Mouse (Mus musculus): ENCODE measurements around the gene Gm45521. TPM values are rescaled to one million over a fixed set of nuclear protein-coding genes. Genes with fewer than 3 reads are reported as not detected.

The Gm45521 gene
- polyA plus RNA-seq, 1 experiment, result not detected

DNA sequence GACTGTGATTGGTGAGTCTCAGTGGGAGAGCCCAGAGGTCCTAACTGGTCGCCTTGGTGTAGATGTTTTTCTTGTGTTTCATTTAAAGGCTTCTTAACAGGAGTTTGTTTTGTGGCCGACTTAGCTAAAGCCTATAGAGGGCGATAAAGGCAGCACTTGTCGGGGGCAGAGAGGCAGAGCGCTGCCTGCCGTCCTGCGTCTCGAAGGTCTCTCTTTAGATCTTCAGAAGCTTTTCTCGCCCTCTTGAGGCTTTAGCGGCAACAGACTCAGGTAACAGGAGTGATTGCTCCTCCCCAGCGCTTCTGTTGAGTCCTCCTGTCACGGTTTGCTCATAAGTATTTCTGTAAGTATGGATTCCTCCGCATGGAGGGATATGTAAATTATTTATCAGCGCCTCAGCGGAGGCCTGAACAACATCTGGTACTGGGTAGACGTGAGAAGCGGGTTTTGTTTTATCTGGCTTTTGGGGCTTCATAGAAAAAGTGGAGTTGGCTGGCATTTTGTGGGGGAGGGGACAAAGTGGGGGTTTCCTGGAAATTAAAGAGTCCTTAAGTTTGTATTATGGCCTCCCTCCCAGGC lies 19.9 kb upstream of the Gm45521 start:
- Histone ChIP-seq H3K4me1 (replicated peaks; ENCODE audit: control insufficient read depth, insufficient read depth, low read length) (peaks cover 4% of the 10 kb centered on the region; the same call in 1 of the 2 replicates), H3K4me3 (ENCODE audit: control insufficient read depth, insufficient read depth, low read length) (no peak overlapping the region), H3K27me3 (ENCODE audit: control insufficient read depth, insufficient read depth, low read length) (no peaks in the 10 kb centered on the region), H3K27ac (ENCODE audit: control insufficient read depth, insufficient read depth, low read length) (no peak overlapping the region), H3K36me3 (ENCODE audit: control insufficient read depth, insufficient read depth, low read length) (no peaks in the 10 kb centered on the region)
- DNase-seq, result peak; percentile 47
- 32% methylated on average over 17 of the region's 17 CpGs for WGBS
- TF ChIP-seq POLR2A (IDR thresholded peaks at IDR 0.05; ENCODE audit: control insufficient read depth, extremely low read depth, insufficient read depth, low read length, poor library complexity) (no peak), CTCF (IDR thresholded peaks at IDR 0.05; ENCODE audit: borderline replicate concordance, control insufficient read depth, extremely low read depth, insufficient read depth, low read length, poor library complexity) (0 out of 2 replicates have a peak, but pooled peaks have one; percentile 49)

DNA sequence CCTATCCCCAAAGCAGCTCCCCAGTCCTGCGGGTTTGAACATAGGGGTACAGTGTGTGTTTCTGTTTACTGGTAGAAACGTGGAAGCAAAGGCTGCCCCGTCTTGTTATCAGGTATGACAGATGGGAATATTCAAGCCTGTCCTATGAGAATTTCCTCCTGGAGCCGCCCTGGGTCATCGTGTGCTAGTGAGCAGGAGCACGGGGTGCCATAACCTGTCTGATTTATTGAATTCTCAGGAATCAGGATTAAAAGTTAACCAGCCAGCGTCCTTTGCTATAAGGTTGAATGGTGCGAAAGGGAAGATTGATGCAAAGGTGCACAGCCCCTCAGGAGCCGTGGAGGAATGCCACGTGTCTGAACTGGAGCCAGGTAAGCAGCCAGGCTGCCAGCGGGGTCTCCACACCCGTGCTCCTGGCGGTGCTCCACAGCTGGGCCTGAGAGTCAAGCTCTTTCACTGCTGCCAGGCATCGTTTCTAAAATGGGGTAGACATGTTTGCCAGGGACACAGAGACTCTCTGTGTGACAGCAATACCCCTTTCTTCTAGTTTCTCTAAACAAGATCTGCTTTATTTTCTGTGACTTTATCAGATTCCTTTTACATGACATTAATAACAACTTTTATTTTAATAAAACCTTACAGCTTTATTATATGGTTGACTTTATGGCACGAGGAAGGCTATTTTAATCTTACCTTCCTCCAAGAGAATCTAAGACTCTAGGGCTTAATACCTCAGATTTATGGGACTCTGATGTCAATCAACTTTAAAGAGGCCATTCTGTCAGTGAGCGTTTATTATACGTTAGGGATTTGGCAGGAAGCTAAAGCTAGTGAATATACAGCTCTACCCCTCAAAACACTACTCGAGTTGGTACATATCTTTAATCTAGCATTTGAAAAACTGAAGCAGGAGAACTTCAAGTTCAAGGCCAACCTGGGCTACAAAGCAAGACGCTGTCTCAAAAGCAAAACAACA lies 18.0 kb upstream of the Gm45521 start:
- Histone ChIP-seq H3K27me3 (ENCODE audit: control insufficient read depth, insufficient read depth, low read length) (no peaks in the 10 kb centered on the region), H3K27ac (ENCODE audit: control insufficient read depth, insufficient read depth, low read length) (no peak overlapping the region), H3K4me3 (ENCODE audit: control insufficient read depth, insufficient read depth, low read length) (no peak overlapping the region), H3K4me1 (replicated peaks; ENCODE audit: control insufficient read depth, insufficient read depth, low read length) (no peaks in the 10 kb centered on the region; the same call in 1 of the 2 replicates), H3K36me3 (ENCODE audit: control insufficient read depth, insufficient read depth, low read length) (no peaks in the 10 kb centered on the region)
- WGBS, result 98% methylated on average over 19 of the region's 19 CpGs
- no peak for DNase-seq
- TF ChIP-seq POLR2A (IDR thresholded peaks at IDR 0.05; ENCODE audit: control insufficient read depth, extremely low read depth, insufficient read depth, low read length, poor library complexity), result no peak
- TF ChIP-seq CTCF (IDR thresholded peaks at IDR 0.05; ENCODE audit: borderline replicate concordance, control insufficient read depth, extremely low read depth, insufficient read depth, low read length, poor library complexity), result no peak

DNA sequence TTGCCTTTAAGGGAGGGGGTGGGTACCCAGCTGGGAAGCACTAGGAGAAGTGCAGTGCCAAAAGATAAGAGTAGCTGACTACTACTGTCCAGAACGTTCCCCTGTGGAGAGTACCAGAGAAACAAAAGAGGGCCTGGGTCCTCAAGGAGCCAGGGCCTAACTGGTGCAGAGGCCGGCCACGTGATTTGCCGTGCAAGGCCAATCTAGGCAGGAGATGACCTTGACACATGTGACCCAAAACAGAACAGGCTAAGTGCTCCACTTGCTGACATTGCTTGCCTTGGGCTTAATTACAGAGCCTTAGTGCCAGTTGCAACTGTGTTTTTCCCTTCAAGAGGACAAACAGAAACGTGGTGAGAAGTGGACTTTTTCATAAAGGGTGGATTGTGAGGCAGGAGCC lies 15.7 kb upstream of the Gm45521 start:
- Histone ChIP-seq H3K27me3 (ENCODE audit: control insufficient read depth, insufficient read depth, low read length) (no peaks in the 10 kb centered on the region), H3K4me3 (ENCODE audit: control insufficient read depth, insufficient read depth, low read length) (no peak overlapping the region), H3K4me1 (replicated peaks; ENCODE audit: control insufficient read depth, insufficient read depth, low read length) (peaks cover 7% of the 10 kb centered on the region), H3K36me3 (ENCODE audit: control insufficient read depth, insufficient read depth, low read length) (no peaks in the 10 kb centered on the region), H3K27ac (ENCODE audit: control insufficient read depth, insufficient read depth, low read length) (no peak overlapping the region)
- WGBS, result 92% methylated on average over 5 of the region's 5 CpGs
- DNase-seq, result no peak
- TF ChIP-seq CTCF (IDR thresholded peaks at IDR 0.05; ENCODE audit: borderline replicate concordance, control insufficient read depth, extremely low read depth, insufficient read depth, low read length, poor library complexity), result no peak
- no peak for TF ChIP-seq POLR2A (IDR thresholded peaks at IDR 0.05; ENCODE audit: control insufficient read depth, extremely low read depth, insufficient read depth, low read length, poor library complexity)

DNA sequence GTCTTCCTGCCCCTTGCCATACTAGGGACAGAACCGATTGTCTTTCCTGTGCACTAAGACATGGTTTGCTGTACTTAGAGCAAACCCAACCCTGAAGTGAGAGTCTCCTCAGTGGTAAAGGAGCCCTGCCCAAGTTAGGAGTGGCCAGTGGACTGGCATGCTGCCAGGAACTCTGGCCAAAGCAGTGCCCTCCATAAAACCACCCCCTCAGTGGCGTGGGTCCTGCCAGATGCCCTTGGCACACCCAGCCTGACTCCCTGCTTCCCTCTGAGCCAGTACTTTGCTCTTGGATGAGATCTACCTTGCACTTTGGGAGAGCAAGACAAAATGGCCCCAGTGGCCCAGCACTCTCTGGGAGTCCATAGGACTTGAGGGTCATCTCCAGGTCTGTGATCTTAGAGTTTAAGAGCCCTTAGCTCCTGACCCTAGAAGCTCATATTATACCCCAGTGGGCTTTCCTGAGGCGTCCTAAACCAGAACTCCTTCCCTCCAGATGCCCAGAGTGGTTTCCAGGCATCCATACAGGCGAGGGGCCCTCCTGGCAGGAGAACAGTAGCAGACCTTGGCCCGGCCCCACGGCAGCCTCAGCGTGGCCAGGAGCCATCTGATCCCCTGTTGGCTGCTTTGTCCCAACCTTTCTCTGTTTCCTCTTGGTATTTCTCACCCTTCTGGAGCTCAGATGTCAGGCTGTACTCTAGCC lies 13.8 kb upstream of the Gm45521 start:
- Histone ChIP-seq H3K36me3 (ENCODE audit: control insufficient read depth, insufficient read depth, low read length) (no peaks in the 10 kb centered on the region), H3K27ac (ENCODE audit: control insufficient read depth, insufficient read depth, low read length) (no peak overlapping the region)
- TF ChIP-seq CTCF (IDR thresholded peaks at IDR 0.05; ENCODE audit: borderline replicate concordance, control insufficient read depth, extremely low read depth, insufficient read depth, low read length, poor library complexity) (no peak), POLR2A (IDR thresholded peaks at IDR 0.05; ENCODE audit: control insufficient read depth, extremely low read depth, insufficient read depth, low read length, poor library complexity) (no peak)

DNA sequence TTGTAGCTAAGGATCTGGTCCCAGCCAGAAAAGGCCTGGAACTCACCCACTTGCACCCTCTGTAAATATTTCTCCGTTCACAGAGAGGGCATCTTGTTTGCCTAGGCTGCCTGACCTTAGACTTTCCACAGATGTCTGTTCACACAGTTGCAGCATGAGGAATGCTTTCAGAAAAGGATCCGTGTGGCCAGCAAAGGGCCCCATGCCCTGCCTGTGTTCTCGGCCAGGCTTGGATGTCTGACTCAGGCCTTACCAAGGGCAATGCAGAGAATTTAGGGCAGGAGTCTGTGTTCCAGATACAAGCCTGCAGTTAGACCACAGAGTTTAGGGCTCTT lies 13.3 kb upstream of the Gm45521 start:
- no peaks in the 10 kb centered on the region for H3K27me3 ChIP-seq (ENCODE audit: control insufficient read depth, insufficient read depth, low read length)
- H3K27ac ChIP-seq (ENCODE audit: control insufficient read depth, insufficient read depth, low read length), result no peak overlapping the region
- 96% methylated on average over 3 of the region's 3 CpGs for WGBS
- TF ChIP-seq CTCF (IDR thresholded peaks at IDR 0.05; ENCODE audit: borderline replicate concordance, control insufficient read depth, extremely low read depth, insufficient read depth, low read length, poor library complexity) (no peak), POLR2A (IDR thresholded peaks at IDR 0.05; ENCODE audit: control insufficient read depth, extremely low read depth, insufficient read depth, low read length, poor library complexity) (no peak)
- H3K4me1 ChIP-seq (replicated peaks; ENCODE audit: control insufficient read depth, insufficient read depth, low read length), result peaks cover 7% of the 10 kb centered on the region
- DNase-seq, result no peak
- no peaks in the 10 kb centered on the region for H3K36me3 ChIP-seq (ENCODE audit: control insufficient read depth, insufficient read depth, low read length)
- H3K4me3 ChIP-seq (ENCODE audit: control insufficient read depth, insufficient read depth, low read length), result no peak overlapping the region

More for the DNA sequence above, 13.8 kb upstream of the Gm45521 start:
- WGBS, result 86% methylated on average over 7 of the region's 7 CpGs
- Histone ChIP-seq H3K4me1 (replicated peaks; ENCODE audit: control insufficient read depth, insufficient read depth, low read length) (peaks cover 7% of the 10 kb centered on the region), H3K4me3 (ENCODE audit: control insufficient read depth, insufficient read depth, low read length) (no peak overlapping the region), H3K27me3 (ENCODE audit: control insufficient read depth, insufficient read depth, low read length) (no peaks in the 10 kb centered on the region)
- DNase-seq, result no peak

DNA sequence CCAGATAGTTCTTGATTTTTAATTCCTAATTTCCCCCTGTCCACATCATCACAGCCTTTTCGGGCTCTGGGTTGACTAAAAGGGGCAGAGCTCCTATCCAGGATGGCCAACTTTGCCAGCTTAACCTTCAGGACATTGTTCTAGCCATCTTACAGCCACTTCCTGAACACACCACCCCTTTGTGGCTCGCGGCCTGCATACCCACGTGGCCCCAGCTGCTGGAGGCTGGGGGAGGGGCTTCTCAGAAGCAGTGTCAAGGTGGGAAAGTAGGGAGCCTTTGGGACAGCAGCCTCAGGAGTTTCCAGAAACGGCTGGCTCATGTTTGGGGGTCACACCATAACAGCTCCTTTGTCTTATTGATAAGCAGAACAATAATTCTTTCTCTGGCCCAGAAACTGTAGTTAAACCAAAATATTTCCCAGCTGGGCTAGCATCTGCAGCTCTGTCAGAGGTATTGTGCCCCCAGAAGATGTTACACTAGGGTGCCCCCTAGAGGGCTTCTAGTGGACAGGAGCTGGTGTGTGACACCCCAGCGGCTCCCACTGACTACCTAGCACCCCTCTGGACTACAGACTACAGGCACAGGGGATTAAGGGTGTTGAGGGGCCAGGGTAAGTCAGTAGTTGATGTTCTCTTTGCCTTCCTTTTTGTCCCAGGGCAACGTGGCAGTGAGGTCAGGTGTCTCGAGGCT lies 12.6 kb upstream of the Gm45521 start:
- WGBS, result 29% methylated on average over 8 of the region's 8 CpGs

More for the DNA sequence above, 12.6 kb upstream of the Gm45521 start:
- Histone ChIP-seq H3K4me1 (replicated peaks; ENCODE audit: control insufficient read depth, insufficient read depth, low read length) (peaks cover 7% of the 10 kb centered on the region), H3K36me3 (ENCODE audit: control insufficient read depth, insufficient read depth, low read length) (no peaks in the 10 kb centered on the region), H3K27ac (ENCODE audit: control insufficient read depth, insufficient read depth, low read length) (no peak overlapping the region), H3K27me3 (ENCODE audit: control insufficient read depth, insufficient read depth, low read length) (no peaks in the 10 kb centered on the region), H3K4me3 (ENCODE audit: control insufficient read depth, insufficient read depth, low read length) (no peak overlapping the region)
- no peak for TF ChIP-seq CTCF (IDR thresholded peaks at IDR 0.05; ENCODE audit: borderline replicate concordance, control insufficient read depth, extremely low read depth, insufficient read depth, low read length, poor library complexity)
- TF ChIP-seq POLR2A (IDR thresholded peaks at IDR 0.05; ENCODE audit: control insufficient read depth, extremely low read depth, insufficient read depth, low read length, poor library complexity), result no peak
- peak; percentile 53 for DNase-seq
